Mouse (Mus musculus): ENCODE measurements around the gene Gphn. TPM values are rescaled to one million over a fixed set of nuclear protein-coding genes. Genes with fewer than 3 reads are reported as not detected.

Gphn gene
- total RNA-seq, 1 experiment from 2014 or later: 9.9 TPM

DNA sequence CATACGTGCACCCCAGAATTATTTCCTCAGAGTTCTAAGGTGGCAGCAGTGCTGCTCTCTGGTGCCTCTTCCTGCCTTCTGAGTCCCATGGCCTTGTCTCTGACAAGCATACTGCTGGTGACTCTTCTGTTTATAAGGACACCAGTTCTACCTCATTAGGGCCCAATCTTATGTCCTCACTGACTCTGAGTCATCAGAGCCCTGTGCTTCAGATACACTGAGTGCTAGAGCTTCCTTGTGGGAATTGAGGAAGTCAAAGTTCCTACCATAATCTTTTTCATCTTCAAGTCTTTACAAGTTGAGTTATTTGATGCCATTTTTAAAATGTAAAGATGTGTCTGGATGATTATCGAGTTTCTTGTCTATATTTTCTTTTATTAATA is 452.6 kb downstream of the Gphn start:
- no peak for ATAC-seq (ENCODE audit: extremely low read depth, insufficient number of reproducible peaks, low FRiP score, poor library complexity, severe bottlenecking)

DNA sequence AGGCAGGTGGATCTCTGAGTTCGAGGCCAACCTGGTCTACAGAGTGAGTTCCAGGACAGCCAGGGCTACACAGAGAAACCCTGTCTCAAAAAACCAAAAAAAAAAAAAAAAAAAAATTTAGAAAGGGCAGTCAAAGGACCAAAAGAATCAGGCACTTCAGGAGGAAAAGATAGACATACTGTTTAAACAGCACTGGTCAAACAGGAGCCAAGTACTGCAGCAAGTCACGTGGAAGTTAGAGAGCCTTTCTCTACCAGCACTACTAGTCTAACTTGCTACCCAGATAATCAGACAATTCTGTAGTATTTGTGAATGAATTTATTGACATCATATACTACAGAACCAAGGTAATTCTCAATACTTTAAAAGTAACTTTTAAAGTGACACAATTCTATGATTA is 454.9 kb downstream of the Gphn start:
- ATAC-seq (ENCODE audit: extremely low read depth, insufficient number of reproducible peaks, low FRiP score, poor library complexity, severe bottlenecking): no peak

DNA sequence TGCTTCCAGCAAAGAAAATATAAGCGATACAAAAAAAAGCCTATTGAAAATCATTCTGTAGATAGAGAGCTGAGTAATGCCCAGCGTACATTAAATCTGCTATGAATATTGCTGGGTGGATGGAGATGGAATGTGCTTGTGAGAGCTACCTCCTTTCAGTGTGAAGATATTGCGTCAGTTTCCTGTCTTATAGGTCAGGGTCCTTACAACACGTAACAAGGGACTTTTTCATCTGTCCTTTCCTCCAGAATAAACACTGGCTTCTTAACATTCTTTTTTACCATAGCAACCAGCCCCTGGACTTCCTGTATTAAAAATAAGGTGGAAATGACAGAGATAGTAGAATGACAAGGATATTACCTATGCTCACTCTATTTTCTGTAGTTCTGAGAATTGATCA is 456.1 kb downstream of the Gphn start:
- no peak for ATAC-seq (ENCODE audit: extremely low read depth, insufficient number of reproducible peaks, low FRiP score, poor library complexity, severe bottlenecking)

DNA sequence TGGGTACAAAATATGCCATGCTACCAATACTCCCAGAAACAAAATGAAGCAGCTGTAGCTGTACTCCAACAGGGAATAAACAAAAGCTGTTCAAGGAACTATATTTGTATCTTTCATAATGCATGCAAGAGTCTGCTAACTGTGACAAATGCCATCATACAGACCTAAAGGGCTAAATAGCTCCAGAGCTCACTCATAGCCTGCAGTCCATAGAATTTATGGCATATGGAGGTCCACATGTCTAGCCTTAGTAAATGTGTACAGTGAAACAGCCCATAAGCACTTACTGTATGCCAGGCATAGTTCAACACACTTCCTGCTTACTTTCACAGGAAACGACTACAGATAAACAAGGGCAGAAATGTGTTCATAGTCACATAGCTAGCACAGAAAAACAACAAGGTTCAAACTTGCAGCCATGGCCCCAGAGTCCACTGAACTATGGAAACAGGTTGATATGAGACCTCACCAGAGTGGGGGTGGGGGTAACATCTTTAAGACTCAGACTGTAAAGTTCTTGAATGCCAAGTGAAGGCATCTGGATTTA is 459.6 kb downstream of the Gphn start:
- no peak for ATAC-seq (ENCODE audit: extremely low read depth, insufficient number of reproducible peaks, low FRiP score, poor library complexity, severe bottlenecking)

DNA sequence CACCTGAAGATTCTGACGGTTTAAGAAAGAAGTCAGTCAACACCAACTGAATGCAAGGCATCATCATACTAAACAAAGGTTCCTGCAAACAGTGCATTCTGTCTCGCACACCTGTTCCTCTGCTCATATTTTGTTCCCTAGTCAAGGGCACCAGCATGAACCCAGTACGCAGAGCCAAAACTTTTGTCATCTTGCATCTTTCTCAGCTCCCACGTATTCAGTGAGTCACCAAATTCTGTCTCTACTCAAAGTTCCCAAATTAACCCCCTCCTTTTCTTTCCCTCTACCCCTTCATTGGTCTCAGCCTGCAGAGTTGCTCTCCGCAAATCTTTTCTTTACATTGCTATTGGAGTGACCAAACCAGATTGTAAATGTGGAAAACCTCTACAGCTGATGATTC is 462.7 kb downstream of the Gphn start:
- no peak for ATAC-seq (ENCODE audit: extremely low read depth, insufficient number of reproducible peaks, low FRiP score, poor library complexity, severe bottlenecking)

DNA sequence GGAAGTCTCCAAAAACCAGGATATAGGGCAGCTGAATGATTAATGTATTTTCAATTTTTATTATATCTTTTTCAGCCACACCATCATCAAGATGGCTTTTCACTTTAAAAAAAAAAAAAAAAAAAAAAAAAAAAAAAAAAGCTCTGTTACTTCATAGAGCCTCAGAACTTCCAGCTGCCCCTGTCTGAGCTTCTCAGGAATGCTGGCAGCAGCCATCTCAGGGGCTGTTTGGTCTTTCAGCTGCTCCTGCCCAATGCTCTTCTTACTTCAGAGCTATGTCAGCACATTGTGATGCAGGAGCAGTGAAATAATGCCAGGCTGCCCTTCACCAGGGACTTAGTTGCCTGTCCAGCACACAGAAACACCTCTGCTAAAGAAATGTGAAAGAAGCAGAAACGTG is 465.1 kb downstream of the Gphn start, which contains the start of gene Fam71d:
TSS of gene Fam71d (plus strand) at position 211 of the 400 bp plus-strand sequence.
- no peak for ATAC-seq (ENCODE audit: extremely low read depth, insufficient number of reproducible peaks, low FRiP score, poor library complexity, severe bottlenecking)

DNA sequence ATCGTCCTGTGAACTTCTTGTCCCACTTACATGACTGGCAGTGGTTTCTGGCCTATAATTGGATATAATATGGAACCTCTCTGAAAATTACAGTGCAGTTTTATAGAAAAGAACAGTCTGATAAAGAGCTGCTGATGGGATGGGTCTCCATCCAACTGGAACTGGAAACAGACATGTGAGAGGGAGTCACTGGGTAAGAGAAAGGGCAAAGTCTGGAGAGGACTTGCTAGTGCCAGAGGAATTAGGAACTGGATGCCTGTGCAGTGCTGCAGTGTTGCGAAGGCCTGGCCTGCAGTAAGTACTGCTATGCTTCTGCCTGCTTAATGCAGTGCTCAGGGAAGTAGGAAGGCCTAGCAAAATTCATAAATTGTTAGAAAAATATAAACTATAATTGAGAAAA is 467.1 kb downstream of the Gphn start:
- no peak for ATAC-seq (ENCODE audit: extremely low read depth, insufficient number of reproducible peaks, low FRiP score, poor library complexity, severe bottlenecking)

DNA sequence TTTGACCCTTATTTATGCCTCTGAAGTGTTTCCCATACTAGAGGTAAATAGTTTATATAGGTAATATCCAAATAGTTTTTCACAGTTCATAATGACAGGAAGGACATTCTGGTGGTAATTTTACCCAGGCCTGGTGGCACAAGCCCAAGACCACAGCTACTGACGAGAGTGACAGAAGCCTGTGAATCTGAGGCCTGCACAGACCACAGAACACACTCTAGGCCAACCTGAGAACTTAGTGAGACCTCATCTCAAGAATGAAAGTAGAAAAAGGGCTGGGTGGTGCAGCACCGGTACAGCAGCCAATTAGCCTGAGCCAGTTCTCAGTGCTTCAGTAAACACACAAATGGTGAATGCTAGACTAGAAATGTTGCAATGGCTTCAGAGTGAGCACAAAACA is 491.6 kb downstream of the Gphn start:
- no peak for ATAC-seq (ENCODE audit: extremely low read depth, insufficient number of reproducible peaks, low FRiP score, poor library complexity, severe bottlenecking)

DNA sequence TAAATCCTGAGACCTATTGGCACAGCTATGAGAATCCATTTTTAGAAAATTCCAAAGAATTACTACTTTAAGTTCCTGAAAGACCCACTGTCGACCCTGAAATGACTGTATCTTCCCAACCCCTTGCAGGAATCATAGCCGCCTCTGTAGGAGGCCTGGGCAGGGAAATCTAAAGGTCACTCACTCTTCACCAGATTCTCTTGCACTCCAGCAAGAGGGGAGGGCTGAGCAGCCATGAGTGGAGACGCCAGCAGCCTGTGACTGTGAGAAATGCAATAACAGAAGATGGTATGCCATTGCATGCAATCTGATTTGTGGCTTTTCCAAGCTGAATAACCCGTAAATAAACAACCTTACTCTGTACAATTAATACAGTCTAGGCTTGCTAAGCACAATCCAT is 501.5 kb downstream of the Gphn start:
- ATAC-seq (ENCODE audit: extremely low read depth, insufficient number of reproducible peaks, low FRiP score, poor library complexity, severe bottlenecking): no peak

Other genes with a start within 250 kb of the Gphn start
- not detected in 2 replicates for gene Gm6657, start 32.1 kb upstream of the Gphn start, total RNA-seq (2017)